9 mouse cellular contexts compared by ENCODE assay signal in genomic region chr4:24967251-24967650, GRCm38 (mm10). TPM values are rescaled to one million over a fixed set of nuclear protein-coding genes. Genes with fewer than 3 reads are reported as not detected.
DNase-seq lines count a peak whose midpoint lies in the region; ATAC-seq and TF ChIP-seq lines count a peak whose summit lies in the region.
"Had no signal": no experiment of that assay in that cellular context is flagged by ENCODE, and none has a peak within 500 bp of the region (broad histone marks: within the 10 kb centered on the region; RNA-seq: fewer than 3 reads in every experiment).

No protein-coding gene starts in this region.

- TF ChIP-seq CTCF in brain, embryonic 14.5 days (IDR thresholded peaks at IDR 0.05; ENCODE audit: borderline replicate concordance, extremely low read depth, insufficient read depth, insufficient read length), result no peak

- H3K4me1 ChIP-seq in heart, embryonic 11.5 days (ENCODE audit: control insufficient read depth, insufficient read depth, low read length), result no peaks in the 10 kb centered on the region
- H3K4me1 ChIP-seq in hindbrain, embryonic 11.5 days (replicated peaks; ENCODE audit: control insufficient read depth, insufficient read depth, low read length), result no peaks in the 10 kb centered on the region
- peaks cover 15% of the 10 kb centered on the region for H3K4me1 ChIP-seq in midbrain, embryonic 13.5 days (replicated peaks)

- H3K4me3 ChIP-seq in heart, embryonic 11.5 days (ENCODE audit: low read depth, low read length), result peak overlapping the region; percentile 63
- H3K4me3 ChIP-seq in hindbrain, embryonic 11.5 days (ENCODE audit: low read depth, low read length), result peak overlapping the region; percentile 76
- H3K4me3 ChIP-seq in midbrain, embryonic 13.5 days (replicated peaks), result peak overlapping the region; percentile 72

- peaks cover 8% of the 10 kb centered on the region; the same call in 1 of the 2 replicates for H3K27me3 ChIP-seq in heart, embryonic 11.5 days (ENCODE audit: control insufficient read depth, insufficient read depth, low read length)
- H3K27me3 ChIP-seq in hindbrain, embryonic 11.5 days (ENCODE audit: control insufficient read depth, insufficient read depth, low read length), result no peaks in the 10 kb centered on the region
- H3K27me3 ChIP-seq in midbrain, embryonic 13.5 days, result no peaks in the 10 kb centered on the region
- H3K27me3 ChIP-seq: CH12.LX had no signal

- intact Hi-C loops in heart, postnatal 14 days (cut with DNase I), result loop anchor here (5.0 kb wide), 1 partner anchor 70 kb away; the partner anchor contains the start of gene Ndufaf4
- intact Hi-C loops in left cerebral cortex, postnatal 4 days (cut with DNase I), result no loop called here

- no peak for DNase-seq in heart, postnatal 14 days
- DNase-seq in brain, embryonic 14.5 days (ENCODE audit: low read depth), result peak; percentile 29
- DNase-seq in hindbrain, embryonic 11.5 days (ENCODE audit: low spot score), result peak; percentile 35
- no peak for DNase-seq in thymus, postnatal 10 days (ENCODE audit: low spot score in 2 of 2)
- no peak for DNase-seq in left cerebral cortex, postnatal 4 days

- WGBS in heart, embryonic 11.5 days (ENCODE audit: insufficient replicate concordance), result 19% methylated on average over 7 of the region's 7 CpGs
- 21% methylated on average over 7 of the region's 7 CpGs for WGBS in hindbrain, embryonic 11.5 days
- 18% methylated on average over 7 of the region's 7 CpGs for WGBS in midbrain, embryonic 13.5 days

- no peak overlapping the region for H3K9ac ChIP-seq in heart, embryonic 11.5 days (ENCODE audit: low read depth, low read length)
- 0 out of 2 replicates have a peak overlapping the region, but pooled peaks have one; percentile 38 for H3K9ac ChIP-seq in hindbrain, embryonic 11.5 days (ENCODE audit: low read depth, low read length)
- 0 out of 2 replicates have a peak overlapping the region, but pooled peaks have one; percentile 89 for H3K9ac ChIP-seq in midbrain, embryonic 13.5 days (replicated peaks)

- no peaks in the 10 kb centered on the region for H3K36me3 ChIP-seq in heart, embryonic 11.5 days (ENCODE audit: control insufficient read depth, insufficient read depth, low read length)
- H3K36me3 ChIP-seq in hindbrain, embryonic 11.5 days (ENCODE audit: control insufficient read depth, insufficient read depth, low read length), result no peaks in the 10 kb centered on the region
- no peaks in the 10 kb centered on the region for H3K36me3 ChIP-seq in midbrain, embryonic 13.5 days

- TF ChIP-seq POLR2A in brain, embryonic 14.5 days (IDR thresholded peaks at IDR 0.05; ENCODE audit: borderline replicate concordance, extremely low read depth, insufficient read depth, insufficient read length, poor library complexity, severe bottlenecking), result no peak

- no peak for ATAC-seq in heart, embryonic 11.5 days (replicated peaks; ENCODE audit: insufficient number of reproducible peaks, low FRiP score, low TSS enrichment)
- no peak for ATAC-seq in hindbrain, embryonic 11.5 days (ENCODE audit: low FRiP score)
- no peak for ATAC-seq in midbrain, embryonic 13.5 days
- ATAC-seq in CD4-positive, CD25-positive, alpha-beta regulatory T cell, adult 4 months, result no peak

- peak overlapping the region; percentile 74 for H3K4me2 ChIP-seq in heart, embryonic 11.5 days
- peak overlapping the region; percentile 50 for H3K4me2 ChIP-seq in hindbrain, embryonic 11.5 days (replicated peaks; ENCODE audit: low read depth, low read length)
- H3K4me2 ChIP-seq in midbrain, embryonic 13.5 days (replicated peaks), result peak overlapping the region; percentile 65

- no peak overlapping the region for H3K27ac ChIP-seq in heart, embryonic 11.5 days (ENCODE audit: low read depth, low read length)
- no peak overlapping the region for H3K27ac ChIP-seq in hindbrain, embryonic 11.5 days (ENCODE audit: low read depth, low read length)
- no peak overlapping the region for H3K27ac ChIP-seq in midbrain, embryonic 13.5 days

- H3K9me3 ChIP-seq in heart, embryonic 11.5 days (replicated peaks; ENCODE audit: control insufficient read depth, low read length), result no peaks in the 10 kb centered on the region
- H3K9me3 ChIP-seq in hindbrain, embryonic 11.5 days (ENCODE audit: control insufficient read depth, low read length), result no peaks in the 10 kb centered on the region
- no peaks in the 10 kb centered on the region for H3K9me3 ChIP-seq in midbrain, embryonic 13.5 days

RNA-seq across cellular contexts. Expression of gene Gpr63, which starts 1.0 kb away (rescaled TPM):
- 1.5 and 2.2 TPM in 2 replicates for polyA plus RNA-seq in heart, embryonic 11.5 days (2014; fragmentation: Nextera tagmentation; extraction: Ambion mirVana)
- 1 to 10 TPM; 1.8 to 2.2 TPM for total RNA-seq in heart, postnatal 14 days (2021)
- polyA plus RNA-seq in brain, embryonic 14.5 days (2012; rRNA removed), result 7.3 and 7.5 TPM in 2 replicates
- polyA plus RNA-seq in hindbrain, embryonic 11.5 days (2014; fragmentation: Nextera tagmentation; extraction: Ambion mirVana), result 2.8 and 3.5 TPM in 2 replicates
- 1.2 and 1.6 TPM in 2 replicates for polyA plus RNA-seq in midbrain, embryonic 13.5 days (2015; fragmentation: Nextera tagmentation; extraction: Ambion mirVana)
- polyA plus RNA-seq in CD4-positive, CD25-positive, alpha-beta regulatory T cell, adult 4 months (2017; shearing (Covaris generic)), result not detected
- 10 to 100 TPM; 23.6 to 25.7 TPM for total RNA-seq in left cerebral cortex, postnatal 4 days (2021)
- total RNA-seq: CH12.LX had no signal

Comparison
In these comparisons a context has a peak if more than half of its experiments do, and no peak if none do; other contexts are left out.
1. DNase-seq: peak in brain, embryonic 14.5 days (single experiment) and hindbrain, embryonic 11.5 days (single experiment); none in heart, postnatal 14 days (0 of 2), thymus, postnatal 10 days (0 of 2) and left cerebral cortex, postnatal 4 days (single experiment).
2. Peak in every context shown above with its lines, with median percentiles within 50 percentile points of each other: H3K4me2 ChIP-seq and H3K4me3 ChIP-seq.